Mouse (Mus musculus) liver, embryonic 14.5 days (tissue): Measurements from ENCODE around the gene Cfap44.

Experiments
- CTCF ChIP-seq: IDR thresholded peaks from 2 replicates; pipeline ENCODE4 v1.5.1; 2016; ENCODE audit warnings: antibody characterized with exemption, low read depth, control low read depth
- EP300 ChIP-seq: IDR thresholded peaks from 2 replicates; pipeline ENCODE4 v1.6.1; 2016; ENCODE audit warnings: antibody characterized with exemption, low read depth

DNA sequence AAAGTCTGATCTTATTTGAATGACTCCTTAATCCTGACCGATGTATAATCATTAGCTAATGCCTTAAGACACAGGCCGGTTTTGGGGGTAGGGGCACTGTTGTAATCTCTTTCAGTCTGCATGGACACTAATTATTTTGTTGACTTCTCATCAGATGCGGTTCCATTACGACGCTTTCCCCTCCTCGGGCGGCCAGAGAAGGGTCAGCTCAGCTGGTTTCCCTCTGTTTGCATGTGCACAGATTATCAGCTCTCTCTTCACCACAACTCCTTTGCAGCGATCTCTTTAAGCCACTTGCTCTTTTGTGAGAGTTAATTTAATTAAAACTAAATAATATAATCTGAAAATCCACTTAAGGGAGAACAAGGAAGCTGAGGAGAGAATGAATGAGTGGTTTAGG is 135.1 kb downstream of the Cfap44 start:
- TF ChIP-seq CTCF: no peak
- TF ChIP-seq EP300: no peak
